Mouse (Mus musculus) cerebellum, postnatal 10 days (tissue): ENCODE results near the gene Srgap3.
"Not testable (repeated sequence)": the region's sequence is repeated elsewhere in the genome, so short reads cannot be mapped to it uniquely, and the experiment has no call there.

ENCODE experiments used
- DNase-seq, 2 experiments: peaks; one replicate each; pipeline ENCODE4 v3.0.0; 2021; ENCODE audit warnings: mixed read lengths in 2 of 2

Srgap3 gene

DNA sequence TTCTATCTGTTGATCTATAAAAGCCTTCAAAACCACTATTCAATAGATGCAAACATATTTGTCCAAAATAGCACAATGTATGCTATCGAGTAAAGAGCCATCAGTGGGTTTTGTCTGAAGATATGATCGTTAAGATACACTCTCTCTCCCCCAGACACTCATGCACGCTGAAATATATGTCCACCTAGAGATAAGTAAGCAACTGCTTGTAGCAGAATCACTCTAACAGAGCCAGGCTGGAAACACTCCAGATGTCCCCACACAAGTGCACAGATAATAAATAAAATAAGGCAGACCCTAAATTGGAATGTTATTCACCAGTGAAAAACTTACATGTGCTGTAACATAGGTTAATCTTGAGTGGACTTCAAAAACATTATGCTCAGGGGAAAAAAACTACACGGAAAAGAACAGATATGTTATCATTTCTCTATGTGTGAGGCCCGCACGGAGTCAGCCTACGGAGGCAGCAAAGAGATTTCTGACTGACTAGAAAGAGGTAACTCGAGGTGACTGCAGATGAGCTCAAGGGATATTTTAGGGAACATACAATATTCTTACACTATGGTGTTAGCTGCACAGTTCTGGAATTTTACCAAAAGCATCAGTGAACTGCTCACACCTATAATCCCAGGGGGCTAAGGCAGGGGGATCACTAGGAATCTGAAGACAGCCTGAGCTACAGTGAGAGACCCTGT, 39.0 kb downstream of the Srgap3 start:
- no peak for DNase-seq

GRCm38 (mm10) chr6:112903796-112904195, 43.3 kb downstream of the Srgap3 start:
- no peak for DNase-seq

DNA sequence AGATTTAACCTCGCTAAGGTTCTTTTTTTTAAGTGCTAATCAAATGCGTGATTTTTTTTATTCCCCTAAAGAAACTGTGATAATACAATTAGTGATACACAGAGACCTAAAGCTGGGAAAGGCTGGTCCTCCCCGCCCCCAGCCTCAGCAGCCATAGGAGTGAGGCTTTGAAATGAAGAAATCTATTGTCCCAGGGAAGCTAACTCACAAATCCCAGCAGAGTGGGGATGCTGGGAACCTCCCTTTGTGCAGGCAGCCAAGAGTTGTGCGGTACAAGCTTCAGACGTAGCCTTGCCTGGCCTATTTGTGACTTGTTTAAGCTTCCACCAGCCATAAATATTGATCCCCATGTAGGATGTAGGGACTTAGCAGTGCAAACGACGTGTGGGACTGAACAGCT, 43.8 kb downstream of the Srgap3 start:
- no peak for DNase-seq

- no peak for DNase-seq
Observed at GRCm38 (mm10) chr6:112902791-112903190, 44.3 kb downstream of the Srgap3 start.

- DNase-seq = peak in 1 of 2 experiments; percentile 53
Observed at GRCm38 (mm10) chr6:112900306-112900705, 46.8 kb downstream of the Srgap3 start.

DNA sequence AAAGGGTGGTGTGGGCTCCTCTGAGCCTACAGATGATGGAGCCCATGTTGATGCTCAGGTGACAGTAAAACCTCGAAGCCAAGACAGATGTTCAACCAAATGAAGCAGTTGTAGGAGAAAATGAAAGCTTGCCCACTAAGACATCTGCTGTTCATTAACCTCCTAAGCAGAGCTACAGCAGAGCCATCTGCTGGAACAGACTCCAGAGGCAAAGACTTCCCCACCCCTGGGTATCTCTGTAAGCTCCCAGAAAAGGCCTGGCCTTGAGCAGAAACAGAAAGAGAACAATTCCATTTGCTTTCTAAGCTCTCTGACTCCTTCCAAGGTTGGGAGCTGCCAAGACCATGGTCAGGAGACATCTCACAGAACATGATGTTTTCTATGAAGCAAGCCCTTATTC, 47.4 kb downstream of the Srgap3 start:
- DNase-seq = peak; percentile 51 to 57

- DNase-seq = peak; percentile 57 to 62
Observed at GRCm38 (mm10) chr6:112899276-112899675, 47.8 kb downstream of the Srgap3 start.

GRCm38 (mm10) chr6:112898435-112898834, 48.6 kb downstream of the Srgap3 start:
- DNase-seq = no peak

DNA sequence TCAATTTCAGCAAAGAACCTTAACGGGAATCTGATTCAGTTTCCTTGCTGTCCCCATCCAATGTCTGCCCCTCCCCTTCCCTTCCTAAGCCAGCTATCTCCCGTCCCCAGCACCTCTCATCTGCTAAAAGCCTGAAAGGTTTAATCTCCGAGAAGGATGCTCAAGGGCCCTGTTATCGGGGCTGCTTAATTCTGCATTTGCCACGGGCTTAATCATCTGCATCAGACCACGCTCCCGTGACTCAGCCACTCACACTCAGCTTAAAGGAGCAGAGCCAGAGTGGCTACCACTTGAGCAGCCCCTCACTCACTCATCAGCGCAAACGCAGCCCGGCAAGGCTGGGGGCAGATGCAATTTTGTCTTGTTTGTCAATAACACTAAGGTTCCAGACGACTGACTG, 50.7 kb downstream of the Srgap3 start:
- peak; percentile 18 to 32 for DNase-seq

GRCm38 (mm10) chr6:112890331-112890751, 56.7 kb downstream of the Srgap3 start:
- DNase-seq = peak; percentile 54 to 59

DNA sequence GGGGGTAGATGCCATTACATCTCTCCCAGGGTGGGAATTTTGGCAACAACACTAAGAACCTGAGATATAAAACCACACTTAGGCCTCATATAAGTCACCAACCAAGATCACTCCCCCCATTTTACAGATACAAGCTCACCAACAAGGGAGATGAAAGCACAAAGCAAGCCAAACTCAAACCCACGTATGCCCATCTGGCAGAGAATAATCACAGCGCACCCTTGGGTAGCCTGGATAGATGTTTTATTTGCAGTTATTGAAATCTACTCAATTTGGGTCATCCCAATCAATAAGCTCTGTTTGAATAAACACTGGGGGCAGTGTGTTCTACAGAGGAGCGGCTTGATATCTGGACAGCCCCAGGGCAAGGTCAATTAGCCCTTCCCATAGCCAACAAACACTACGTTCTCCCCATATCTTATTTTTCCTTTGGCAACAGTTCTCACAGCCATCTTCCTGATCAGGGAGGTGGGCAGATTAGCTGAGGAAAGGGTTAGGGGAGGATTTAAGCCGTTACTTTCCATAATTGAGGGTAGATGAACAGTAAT, 63.4 kb downstream of the Srgap3 start:
- DNase-seq = no peak

DNA sequence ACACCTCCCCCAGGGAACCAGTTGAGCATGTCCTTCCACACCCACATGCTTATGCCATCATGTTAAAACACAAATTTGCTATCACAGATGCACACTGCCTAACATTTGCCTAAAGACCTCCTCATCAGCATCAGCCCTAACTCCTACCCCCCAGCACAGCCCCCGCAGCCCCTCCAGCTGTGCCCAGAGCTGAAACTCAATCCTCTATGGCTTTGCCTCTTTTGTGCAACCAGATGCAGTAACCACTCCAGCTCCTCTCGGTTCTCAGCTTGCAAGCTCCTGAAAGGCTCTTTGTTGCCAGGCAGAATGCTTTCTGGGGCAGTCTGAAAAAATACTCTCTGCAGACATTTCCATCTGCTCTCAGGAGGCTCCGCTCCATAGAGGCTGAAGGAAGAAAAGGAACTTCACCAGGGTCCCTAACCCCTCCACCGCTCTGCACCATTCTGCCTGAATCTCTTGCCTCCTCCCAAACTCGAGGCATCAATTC, 67.0 kb downstream of the Srgap3 start:
- peak; percentile 36 to 39 for DNase-seq

- DNase-seq = peak; percentile 68 to 72
Observed at GRCm38 (mm10) chr6:112879154-112879553, 67.9 kb downstream of the Srgap3 start.

DNA sequence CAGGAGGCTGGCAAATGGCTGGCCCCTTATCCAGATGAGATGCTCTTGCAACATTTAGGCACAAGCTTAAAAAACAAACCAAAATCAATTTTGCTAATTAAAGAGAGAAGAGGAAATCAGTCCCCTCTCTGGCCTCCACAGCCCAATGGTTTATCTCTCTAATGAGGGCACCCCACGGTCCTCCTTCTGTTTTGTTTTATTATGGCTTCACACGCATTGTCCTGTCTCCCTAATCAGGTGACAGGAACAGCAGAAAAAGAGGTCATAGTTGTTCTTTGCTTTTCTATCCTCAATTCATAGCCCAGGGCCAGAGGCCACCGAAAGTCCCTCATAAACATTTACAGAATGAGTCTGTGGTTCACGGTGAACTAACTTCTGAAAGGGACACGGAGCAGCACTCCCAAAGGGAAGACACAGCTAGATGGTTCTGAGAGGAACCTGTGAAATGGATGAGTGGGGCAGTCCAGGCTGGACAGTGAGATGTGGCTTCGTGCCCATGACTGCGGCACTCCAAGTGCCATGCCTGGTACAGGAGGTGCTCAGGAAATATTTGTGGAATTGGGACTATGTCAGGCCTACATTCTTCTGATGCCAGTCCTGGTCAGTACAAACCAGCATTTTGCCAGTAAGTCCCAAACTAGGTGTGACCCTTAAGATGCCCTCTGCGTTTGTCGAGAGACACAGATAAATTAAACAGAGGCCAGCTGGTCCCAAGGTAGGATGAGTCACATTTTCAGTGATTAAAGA, 73.8 kb downstream of the Srgap3 start:
- DNase-seq = peak in 1 of 2 experiments; percentile 48

DNA sequence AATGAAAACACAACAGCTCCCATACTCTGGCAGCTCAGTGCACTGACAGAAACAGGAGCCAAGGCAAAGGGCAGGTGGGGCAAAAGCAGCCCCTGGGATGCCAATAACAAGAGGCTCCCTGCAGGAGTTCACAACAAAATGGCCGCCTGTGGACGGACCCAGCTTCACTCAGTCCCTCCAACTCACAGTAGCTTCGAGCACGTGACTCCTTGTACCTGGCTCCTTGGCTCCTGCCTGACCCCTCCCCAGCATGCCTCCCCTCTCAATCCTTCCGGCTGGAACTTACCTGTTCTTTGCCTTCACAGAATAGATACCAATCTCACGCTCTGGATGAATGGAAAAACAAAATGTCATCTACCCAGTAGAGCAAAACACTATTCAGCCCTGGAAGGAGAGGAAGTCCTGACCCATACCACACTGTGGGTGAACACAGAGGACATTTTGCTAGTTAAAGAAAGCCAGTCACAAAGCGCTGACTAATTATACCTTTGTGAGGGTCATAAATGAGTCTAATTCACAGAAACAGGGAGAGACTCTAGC, 75.8 kb downstream of the Srgap3 start:
- DNase-seq = no peak

GRCm38 (mm10) chr6:112868197-112868957, 78.7 kb downstream of the Srgap3 start:
- no peak for DNase-seq

DNA sequence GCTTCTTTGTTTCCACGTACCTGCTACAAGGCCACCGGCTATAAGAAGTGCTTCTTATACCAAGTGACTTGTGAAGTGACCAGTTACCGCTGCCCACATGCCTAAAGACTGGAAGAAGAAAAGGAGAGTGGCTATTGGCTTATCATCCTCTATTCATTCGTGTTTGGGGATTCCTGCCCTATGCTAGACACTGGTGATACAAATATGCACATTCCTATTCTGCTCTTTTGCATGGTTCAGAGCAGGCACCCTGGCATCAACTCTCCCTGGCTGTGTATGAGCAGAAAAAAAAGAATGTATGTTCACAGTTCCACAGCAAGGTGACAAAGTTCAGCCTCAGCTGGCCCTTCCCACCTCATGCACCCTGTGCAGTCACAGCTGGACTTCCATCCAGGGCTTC, 81.0 kb downstream of the Srgap3 start:
- no peak for DNase-seq

DNA sequence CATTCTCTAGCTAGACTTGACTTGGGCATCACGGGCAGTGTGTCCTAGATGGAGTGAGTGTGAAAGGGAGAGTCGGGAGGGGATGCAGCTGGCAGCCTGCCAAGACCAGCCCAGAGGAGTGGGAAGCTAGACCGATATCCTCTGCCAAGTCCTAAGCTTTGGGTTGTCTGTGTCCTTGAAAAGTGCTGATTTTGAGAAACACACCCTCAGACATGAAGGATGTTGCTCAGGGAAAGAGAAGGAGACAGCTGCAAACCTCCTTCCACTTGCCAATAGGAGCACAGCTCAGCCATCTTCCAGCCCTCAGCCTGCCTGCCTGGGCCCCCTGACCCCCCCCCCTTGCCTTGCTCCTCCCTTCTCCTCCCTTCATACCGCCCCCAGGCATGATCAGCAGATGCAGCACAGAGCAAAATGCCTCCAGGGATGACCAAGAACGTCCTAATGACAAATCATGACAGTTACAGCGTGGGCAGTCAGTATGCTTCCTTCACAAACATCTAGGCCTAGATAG, 82.0 kb downstream of the Srgap3 start:
- DNase-seq = peak; percentile 66 to 78

GRCm38 (mm10) chr6:112862465-112862864, 84.6 kb downstream of the Srgap3 start:
- no peak for DNase-seq

- peak; percentile 70 to 80 for DNase-seq
Observed at GRCm38 (mm10) chr6:112861351-112862297, 85.4 kb downstream of the Srgap3 start.

DNA sequence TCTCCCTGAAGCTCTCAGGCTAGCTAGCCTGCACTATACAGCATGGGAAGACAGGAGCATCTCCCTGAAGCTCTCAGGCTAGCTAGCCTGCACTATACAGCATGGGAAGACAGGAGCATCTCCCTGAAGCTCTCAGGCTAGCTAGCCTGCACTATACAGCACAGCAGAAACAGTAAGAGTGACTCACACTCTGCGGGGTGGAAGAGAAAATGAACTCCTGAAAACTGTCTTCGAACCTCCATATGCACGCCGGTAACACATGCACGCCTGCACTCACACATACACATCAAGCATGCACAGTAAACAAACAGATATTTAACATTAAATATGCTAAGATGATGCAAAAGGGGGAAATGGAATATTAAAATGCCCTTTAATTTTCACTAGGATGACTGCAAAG, 86.8 kb downstream of the Srgap3 start:
- not testable (repeated sequence) for DNase-seq
